Mouse (Mus musculus): ENCODE measurements around the gene Sae1. TPM values are rescaled to one million over a fixed set of nuclear protein-coding genes. Genes with fewer than 3 reads are reported as not detected.

Sae1 gene
- total RNA-seq, 2 experiments from 2014 or later: 36.5 to 113 TPM

- no peak for ATAC-seq (replicated peaks; ENCODE audit: low FRiP score, poor library complexity, severe bottlenecking)
These were observed 99.8 kb downstream of the Sae1 start for GRCm38 (mm10) chr7:16287791-16288190.

- no peak for ATAC-seq (replicated peaks; ENCODE audit: low FRiP score, poor library complexity, severe bottlenecking)
These were observed 100.6 kb downstream of the Sae1 start for GRCm38 (mm10) chr7:16287016-16287415.

DNA sequence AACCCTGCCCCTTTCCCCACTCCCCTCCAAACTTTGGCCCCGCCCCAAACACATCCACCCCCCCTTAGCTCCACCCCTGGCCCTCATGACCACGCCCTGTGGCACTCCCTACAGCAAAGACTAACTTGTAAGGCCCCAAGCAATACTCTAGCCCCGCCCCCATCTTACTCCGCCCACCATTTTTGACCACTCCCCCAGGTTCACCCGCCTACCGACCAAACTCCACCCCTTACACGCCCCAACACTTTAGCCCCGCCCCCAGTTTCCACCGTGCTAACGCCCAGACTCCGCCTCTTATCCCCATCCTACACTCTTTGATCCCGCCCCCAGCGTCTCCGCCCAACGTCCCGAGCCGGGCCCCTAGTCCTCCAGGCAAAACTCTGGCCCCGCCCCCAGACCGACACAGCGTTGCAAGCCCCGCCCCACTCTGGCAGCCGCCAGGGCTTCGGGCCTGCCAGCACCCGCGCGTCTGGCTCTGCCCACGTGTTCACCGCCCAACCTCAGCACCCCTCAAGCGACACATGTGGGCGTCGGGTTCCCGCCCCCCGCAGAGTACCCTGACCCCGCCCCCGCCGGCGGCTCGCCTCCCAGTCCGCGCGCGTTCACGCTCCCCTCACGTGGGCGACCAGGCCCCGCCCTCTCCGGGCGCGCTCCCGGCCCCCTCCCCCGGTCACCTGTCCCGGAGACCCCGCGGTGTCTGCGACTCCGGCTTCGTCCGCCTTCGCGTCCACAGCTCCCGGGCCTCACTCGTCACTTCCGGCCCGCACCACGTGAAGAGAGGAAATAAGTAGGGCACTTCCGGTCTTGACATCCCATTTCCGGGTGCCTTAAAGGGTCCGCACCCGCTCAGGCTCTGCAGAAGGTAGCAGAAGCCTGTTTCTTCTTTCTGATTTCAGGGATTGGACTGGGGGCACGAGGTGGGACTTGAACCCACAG is 101.3 kb downstream of the Sae1 start, which contains the start of gene Ccdc9:
Gene Ccdc9, minus strand, starts transcription at position 770 of the 936 bp plus-strand sequence.
- peak; percentile 83 for ATAC-seq (replicated peaks; ENCODE audit: low FRiP score, poor library complexity, severe bottlenecking)

- peak; percentile 30 for ATAC-seq (replicated peaks; ENCODE audit: low FRiP score, poor library complexity, severe bottlenecking)
These were observed 102.1 kb downstream of the Sae1 start for GRCm38 (mm10) chr7:16285450-16286025.

GRCm38 (mm10) chr7:16284904-16285303 is 102.7 kb downstream of the Sae1 start:
- ATAC-seq (replicated peaks; ENCODE audit: low FRiP score, poor library complexity, severe bottlenecking): no peak

DNA sequence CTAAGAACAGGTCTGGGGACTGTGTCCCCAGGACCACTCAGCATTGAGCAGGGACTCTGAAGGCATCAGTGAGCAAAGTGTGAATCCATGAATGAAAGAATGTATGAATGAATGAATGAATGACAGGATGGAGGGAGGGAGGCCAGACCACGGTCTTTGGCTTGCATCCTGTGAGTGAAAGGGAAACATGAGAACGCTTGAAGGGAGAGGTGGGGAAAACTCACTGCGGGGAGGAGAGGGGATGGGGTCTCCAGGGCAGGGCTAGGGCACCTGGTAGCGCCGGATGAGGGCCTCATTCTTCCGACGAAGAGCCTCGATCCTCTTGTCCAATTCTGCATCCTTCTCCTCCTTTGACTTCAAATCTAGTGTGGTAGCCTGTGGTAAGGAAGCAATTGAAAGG is 103.6 kb downstream of the Sae1 start:
- ATAC-seq (replicated peaks; ENCODE audit: low FRiP score, poor library complexity, severe bottlenecking): no peak

- no peak for ATAC-seq (replicated peaks; ENCODE audit: low FRiP score, poor library complexity, severe bottlenecking)
These were observed 105.3 kb downstream of the Sae1 start for GRCm38 (mm10) chr7:16282334-16282733.

DNA sequence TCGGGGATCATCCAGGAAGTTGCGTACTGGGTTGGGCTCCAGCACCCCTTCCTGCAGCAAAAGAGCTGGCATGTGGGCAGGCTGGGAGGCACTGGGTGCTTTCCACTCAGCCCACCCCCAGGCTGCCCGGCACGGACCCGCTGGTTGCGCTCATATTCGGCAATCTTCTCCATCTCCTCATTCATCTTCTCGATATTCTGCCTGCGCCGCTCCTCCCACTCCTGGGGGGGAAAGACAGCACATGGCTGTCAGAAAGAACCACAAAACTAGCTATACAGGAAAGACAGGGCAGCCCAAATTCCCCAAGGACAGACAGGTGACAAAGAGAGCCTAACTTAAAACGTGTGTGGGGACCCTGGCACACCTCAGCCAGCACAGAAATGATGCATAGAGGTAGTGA is 106.9 kb downstream of the Sae1 start:
- ATAC-seq (replicated peaks; ENCODE audit: low FRiP score, poor library complexity, severe bottlenecking): no peak

GRCm38 (mm10) chr7:16274922-16275890 is 112.4 kb downstream of the Sae1 start:
- peak; percentile 60 for ATAC-seq (replicated peaks; ENCODE audit: low FRiP score, poor library complexity, severe bottlenecking)

DNA sequence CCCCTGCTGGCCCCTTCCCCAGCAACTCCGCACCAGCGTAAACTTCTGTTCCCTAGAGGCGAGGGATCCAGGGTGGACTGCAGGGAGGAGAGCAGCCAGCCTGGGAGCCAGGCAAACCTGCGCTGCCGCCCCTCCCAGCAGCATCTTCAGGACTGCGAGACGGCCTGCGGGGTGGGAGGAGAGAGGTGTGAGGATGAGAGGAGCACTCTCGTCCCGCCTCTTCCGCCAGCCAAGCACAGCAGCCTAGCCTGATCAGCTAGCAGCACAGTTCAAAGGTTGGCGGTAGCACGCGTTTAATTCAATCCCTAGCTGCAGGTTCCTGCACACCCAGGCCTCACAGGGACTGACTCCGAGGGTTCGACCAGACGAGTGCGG is 113.9 kb downstream of the Sae1 start:
- peak; percentile 72 for ATAC-seq (replicated peaks; ENCODE audit: low FRiP score, poor library complexity, severe bottlenecking)

GRCm38 (mm10) chr7:16273081-16273765 is 114.4 kb downstream of the Sae1 start, which contains the start of gene Inafm1:
Gene Inafm1, minus strand, starts transcription at chr7:16273617.
- ATAC-seq (replicated peaks; ENCODE audit: low FRiP score, poor library complexity, severe bottlenecking): peak; percentile 60

DNA sequence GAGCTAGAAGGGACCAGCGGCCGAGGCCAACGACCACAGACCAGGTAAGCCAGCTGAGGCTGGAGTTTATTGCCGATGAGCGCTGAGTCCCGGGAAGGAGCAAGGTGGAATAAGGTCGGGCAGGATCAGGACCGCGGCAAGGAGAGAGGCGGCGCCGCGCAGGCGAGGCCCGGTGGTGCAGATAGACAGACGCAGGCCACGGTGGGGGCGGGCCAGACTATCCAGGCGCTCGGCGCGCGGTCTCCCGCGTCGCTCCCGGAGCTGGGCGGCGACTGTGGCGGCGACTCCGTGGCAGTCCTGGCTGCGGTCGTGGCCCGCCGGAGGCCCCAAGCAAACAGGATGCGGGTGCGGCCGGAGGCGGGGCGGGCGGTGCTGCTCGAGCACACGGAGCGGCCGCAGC is 114.9 kb downstream of the Sae1 start:
- peak; percentile 71 for ATAC-seq (replicated peaks; ENCODE audit: low FRiP score, poor library complexity, severe bottlenecking)

GRCm38 (mm10) chr7:16271139-16271538 is 116.5 kb downstream of the Sae1 start:
- no peak for ATAC-seq (replicated peaks; ENCODE audit: low FRiP score, poor library complexity, severe bottlenecking)

Other genes with a start within 250 kb of the Sae1 start
- gene Meis3, start 212.7 kb downstream of the Sae1 start, total RNA-seq (2015; ENCODE audit: low replicate concordance): 1.3 TPM in 1 of 2 replicates, not detected in the other
- not detected in 2 replicates for gene Meis3, start 212.7 kb downstream of the Sae1 start, total RNA-seq (2017; ENCODE audit: low replicate concordance)
- 2.5 and 2.9 TPM in 2 replicates for gene Dhx34, start 165.8 kb downstream of the Sae1 start, total RNA-seq (2015; ENCODE audit: low replicate concordance)
- gene Dhx34, start 165.8 kb downstream of the Sae1 start, total RNA-seq (2017; ENCODE audit: low replicate concordance): 0.76 and 4.6 TPM in 2 replicates
- 2.2 and 8.4 TPM in 2 replicates for gene C5ar2, start 143.7 kb downstream of the Sae1 start, total RNA-seq (2015; ENCODE audit: low replicate concordance)
- 1.8 and 3.3 TPM in 2 replicates for gene C5ar2, start 143.7 kb downstream of the Sae1 start, total RNA-seq (2017; ENCODE audit: low replicate concordance)
- gene C5ar1, start 128.3 kb downstream of the Sae1 start, total RNA-seq (2015; ENCODE audit: low replicate concordance): 5.4 and 8.0 TPM in 2 replicates
- 2.3 and 5.0 TPM in 2 replicates for gene C5ar1, start 128.3 kb downstream of the Sae1 start, total RNA-seq (2017; ENCODE audit: low replicate concordance)
- gene Inafm1, start 114.2 kb downstream of the Sae1 start, total RNA-seq (2015; ENCODE audit: low replicate concordance): 6.8 and 9.6 TPM in 2 replicates
- 16.3 and 19.3 TPM in 2 replicates for gene Inafm1, start 114.2 kb downstream of the Sae1 start, total RNA-seq (2017; ENCODE audit: low replicate concordance)
- gene Ccdc9, start 101.0 kb downstream of the Sae1 start, total RNA-seq (2015; ENCODE audit: low replicate concordance): 15.1 and 25.6 TPM in 2 replicates
- gene Ccdc9, start 101.0 kb downstream of the Sae1 start, total RNA-seq (2017; ENCODE audit: low replicate concordance): 27.7 and 39.5 TPM in 2 replicates
- gene Bbc3, start 79.4 kb downstream of the Sae1 start, total RNA-seq (2015; ENCODE audit: low replicate concordance): 0.42 and 3.2 TPM in 2 replicates
- gene Bbc3, start 79.4 kb downstream of the Sae1 start, total RNA-seq (2017; ENCODE audit: low replicate concordance): 0.76 and 2.6 TPM in 2 replicates
- gene Zc3h4, start 13.1 kb upstream of the Sae1 start, total RNA-seq (2015; ENCODE audit: low replicate concordance): 43.6 and 44.0 TPM in 2 replicates
- 89.2 and 100.0 TPM in 2 replicates for gene Zc3h4, start 13.1 kb upstream of the Sae1 start, total RNA-seq (2017; ENCODE audit: low replicate concordance)
- gene Tmem160, start 65.0 kb upstream of the Sae1 start, total RNA-seq (2015; ENCODE audit: low replicate concordance): 6.8 and 8.0 TPM in 2 replicates
- 1.9 and 5.9 TPM in 2 replicates for gene Tmem160, start 65.0 kb upstream of the Sae1 start, total RNA-seq (2017; ENCODE audit: low replicate concordance)
- gene Npas1, start 89.9 kb upstream of the Sae1 start, total RNA-seq (2015; ENCODE audit: low replicate concordance): not detected in 2 replicates
- gene Npas1, start 89.9 kb upstream of the Sae1 start, total RNA-seq (2017; ENCODE audit: low replicate concordance): not detected in 2 replicates
- gene Arhgap35, start 227.2 kb upstream of the Sae1 start, total RNA-seq (2015; ENCODE audit: low replicate concordance): 1.8 and 2.9 TPM in 2 replicates
- gene Arhgap35, start 227.2 kb upstream of the Sae1 start, total RNA-seq (2017; ENCODE audit: low replicate concordance): 2.3 TPM in 2 replicates